In the genomic region with DNA sequence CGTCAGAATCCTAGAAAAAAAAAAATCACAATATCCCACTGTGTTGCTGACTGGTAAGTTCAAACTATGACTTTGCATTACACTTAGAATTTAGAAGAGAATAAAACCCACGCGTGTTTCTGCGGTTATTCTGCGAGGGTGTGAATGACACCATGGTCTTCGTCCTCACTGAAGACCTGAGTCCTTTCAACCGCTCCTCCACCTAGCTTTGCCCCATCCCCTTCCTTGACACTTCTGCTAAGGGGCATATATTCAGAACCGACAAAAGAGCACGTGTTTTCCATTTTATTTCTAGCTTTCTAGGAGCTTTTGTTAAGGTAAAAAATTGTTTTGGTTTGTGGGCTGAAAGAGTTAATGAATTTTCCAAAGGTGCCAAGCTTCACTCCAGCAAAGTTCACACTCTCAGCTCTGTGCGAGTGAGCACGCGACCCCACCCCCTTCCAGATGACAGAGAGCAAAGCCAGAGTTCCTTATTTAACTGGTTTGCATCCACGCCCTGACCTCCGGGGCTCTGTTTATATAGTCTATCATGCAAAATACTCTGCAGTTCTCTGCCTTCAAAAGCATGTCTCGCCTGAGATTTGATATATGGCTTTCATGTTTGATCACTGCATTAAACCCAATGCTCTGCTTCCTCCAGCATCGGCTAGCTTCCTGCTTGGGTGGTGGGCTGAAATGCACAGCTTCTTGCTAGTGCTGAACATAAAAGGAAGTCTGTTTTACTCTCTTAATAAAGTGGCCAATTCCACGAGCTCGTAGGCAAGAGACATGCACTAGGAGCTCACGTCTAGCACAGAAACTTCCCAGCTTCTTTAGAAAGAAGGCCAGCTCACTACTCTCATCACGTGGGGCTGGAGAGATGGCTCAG, we compare ENCODE assay signal across 10 mouse cellular contexts.
DNase-seq lines count a peak whose midpoint lies in the region; ATAC-seq lines count a peak whose summit lies in the region.
"Had no signal": no experiment of that assay in that cellular context is flagged by ENCODE, and none has a peak within 500 bp of the region (broad histone marks: within the 10 kb centered on the region; RNA-seq: fewer than 3 reads in every experiment).

No protein-coding gene starts in this region.

- 15% methylated on average over 20 of the region's 20 CpGs for WGBS in forebrain, embryonic 15.5 days

- H3K9ac ChIP-seq in forebrain, embryonic 15.5 days (replicated peaks) = no peak overlapping the region

- H3K4me1 ChIP-seq in forebrain, embryonic 15.5 days = peaks cover 26% of the 10 kb centered on the region

- ATAC-seq in forebrain, embryonic 15.5 days (replicated peaks) = no peak
- peak; percentile 51 for ATAC-seq in megakaryocyte progenitor cell, adult 5-6 weeks (replicated peaks; ENCODE audit: poor library complexity)

- H3K27ac ChIP-seq in forebrain, embryonic 15.5 days (replicated peaks) = no peak overlapping the region

- H3K36me3 ChIP-seq in forebrain, embryonic 15.5 days = no peaks in the 10 kb centered on the region
- H3K36me3 ChIP-seq: G1E had no signal

- peak overlapping the region; percentile 30 for H3K4me2 ChIP-seq in forebrain, embryonic 15.5 days (replicated peaks)

- no peaks in the 10 kb centered on the region for H3K27me3 ChIP-seq in forebrain, embryonic 15.5 days

- no peaks in the 10 kb centered on the region for H3K9me3 ChIP-seq in forebrain, embryonic 15.5 days

- 0 out of 2 replicates have a peak overlapping the region, but pooled peaks have one; percentile 1 for H3K4me3 ChIP-seq in forebrain, embryonic 15.5 days

- peak; percentile 37 for DNase-seq in kidney, postnatal 10 days
- no peak for DNase-seq in kidney, postnatal 14 days
- peak; percentile 76 for DNase-seq in embryo, embryonic 11 days
- no peak for DNase-seq in thymus, postnatal 25 days
- DNase-seq in T-cell, adult 2 months (ENCODE audit: low spot score) = no peak
- DNase-seq in urinary bladder, postnatal 10 days (ENCODE audit: low spot score) = no peak
- DNase-seq: lung, postnatal 36 days had no signal

Comparison
In these comparisons a context has a peak if more than half of its experiments do, and no peak if none do; other contexts are left out.
1. DNase-seq: peak in kidney, postnatal 10 days (single experiment) and embryo, embryonic 11 days (single experiment); none in kidney, postnatal 14 days (single experiment), thymus, postnatal 25 days (single experiment), T-cell, adult 2 months (single experiment) and urinary bladder, postnatal 10 days (single experiment).